Mouse (Mus musculus) brown adipose tissue, adult 24 weeks (tissue): ENCODE results near the gene AI854703. TPM values are rescaled to one million over a fixed set of nuclear protein-coding genes. Genes with fewer than 3 reads are reported as not detected.

Experiments used
- H3K27ac ChIP-seq: fragments of 200-500 bp; replicated peaks from 2 replicates; pipeline ENCODE4 v1.5.1; 2012; ENCODE audit warnings: low read depth, mild to moderate bottlenecking, low read length
- H3K4me1 ChIP-seq: fragments of 200-500 bp; 2 replicates; pipeline ENCODE4 v1.6.1; 2012; ENCODE audit warnings: low read length, mixed read lengths; ENCODE audit not compliant: control insufficient read depth, insufficient read depth, insufficient read length
- H3K4me3 ChIP-seq: fragments of 200-500 bp; 2 replicates; pipeline ENCODE4 v1.5.1; 2012; ENCODE audit warnings: low read depth, mild to moderate bottlenecking, low read length, moderate library complexity; ENCODE audit not compliant: insufficient read depth
- polyA plus RNA-seq: library from polyadenylated mRNA; stranded (reverse); fragments of >200 nt; gene quantifications from 2 replicates; pipeline ENCODE4 v1.2.4, GENCODE M21; 2012; ENCODE audit not compliant: missing spikeins, insufficient read depth, insufficient read length

AI854703 gene
- polyA plus RNA-seq, 1 experiment = 2.9 TPM

DNA sequence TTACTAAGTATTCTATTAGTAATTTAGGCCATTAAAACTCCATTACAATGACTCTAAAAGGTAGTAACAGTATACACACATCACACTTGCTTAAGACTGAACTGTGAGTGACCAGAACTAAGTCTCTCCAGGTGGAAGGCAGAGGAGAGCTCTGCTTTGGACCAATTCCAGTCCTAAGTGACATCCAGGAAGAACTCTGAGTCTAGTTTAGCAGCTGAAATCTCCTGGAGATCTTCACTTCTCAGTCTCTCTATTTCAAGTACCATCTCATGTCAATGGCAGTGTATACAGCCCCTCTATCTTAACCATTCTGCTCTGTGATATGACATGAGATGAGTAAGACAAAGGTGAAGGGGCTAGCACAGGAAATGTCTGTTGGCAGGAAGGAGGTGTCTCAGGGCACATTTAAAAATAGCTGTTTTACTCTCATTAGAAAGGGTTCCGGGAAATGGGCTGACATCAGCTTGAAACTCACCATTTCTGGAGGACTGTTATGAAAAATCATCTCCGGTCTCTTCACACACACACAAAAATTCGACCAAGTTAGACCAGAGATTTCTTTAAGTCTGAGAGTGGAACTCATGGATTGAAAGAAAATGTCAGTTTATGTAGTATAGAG lies 55.0 kb downstream of the AI854703 start:
- Histone ChIP-seq H3K4me3 (no peak overlapping the region), H3K4me1 (peaks cover 13% of the 10 kb centered on the region; the same call in 1 of the 2 replicates), H3K27ac (peak overlapping the region; percentile 92)

DNA sequence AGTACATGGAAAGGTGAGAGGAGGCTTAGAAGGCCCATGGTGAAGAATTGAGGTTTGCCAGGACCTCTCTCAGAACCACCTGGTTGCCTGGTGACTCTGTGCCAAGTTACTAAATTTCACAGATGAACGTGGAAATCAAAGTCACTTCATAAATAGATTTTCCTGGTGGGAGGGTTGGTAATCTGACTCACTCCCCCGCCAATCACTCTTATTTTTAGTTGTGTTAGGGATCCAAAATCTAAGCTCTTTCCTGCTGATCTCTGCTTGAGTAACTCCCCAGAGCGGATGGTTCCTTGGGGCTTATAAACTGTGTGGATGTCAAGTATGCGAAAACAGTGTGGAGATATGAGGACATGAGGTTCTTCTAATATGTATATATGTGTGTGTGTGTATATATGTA lies 55.7 kb downstream of the AI854703 start:
- H3K27ac ChIP-seq = peak overlapping the region; percentile 92

More for the DNA sequence above, 55.7 kb downstream of the AI854703 start:
- no peak overlapping the region for H3K4me3 ChIP-seq
- peaks cover 19% of the 10 kb centered on the region; the same call in 1 of the 2 replicates for H3K4me1 ChIP-seq

Other genes with a start within 250 kb of the AI854703 start
- 5.9 and 6.6 TPM in 2 replicates for gene Krba1, start 231.2 kb upstream of the AI854703 start, polyA plus RNA-seq
- 41.3 and 44.0 TPM in 2 replicates for gene Zfp467, start 180.9 kb upstream of the AI854703 start, polyA plus RNA-seq
- 0.25 TPM in 1 of 2 replicates, not detected in the other for gene Sspo, start 178.5 kb upstream of the AI854703 start, polyA plus RNA-seq
- 3.1 and 4.0 TPM in 2 replicates for gene Atp6v0e2, start 89.1 kb upstream of the AI854703 start, polyA plus RNA-seq
- 9.1 and 22.4 TPM in 2 replicates for gene Lrrc61, start 72.0 kb upstream of the AI854703 start, polyA plus RNA-seq
- gene Rarres2, start 54.0 kb upstream of the AI854703 start, polyA plus RNA-seq = 260 and 356 TPM in 2 replicates
- gene Gm45021, start 37.2 kb upstream of the AI854703 start, polyA plus RNA-seq = not detected in 2 replicates
- gene Repin1, start 32.9 kb upstream of the AI854703 start, polyA plus RNA-seq = 14.1 and 17.4 TPM in 2 replicates
- gene Gm44965, start 32.8 kb upstream of the AI854703 start, polyA plus RNA-seq = not detected in 2 replicates
- 1.2 and 2.3 TPM in 2 replicates for gene Zfp775, start 24.7 kb upstream of the AI854703 start, polyA plus RNA-seq
- 3.4 and 5.1 TPM in 2 replicates for gene Gimap8, start 20.5 kb downstream of the AI854703 start, polyA plus RNA-seq
- 2.5 and 5.9 TPM in 2 replicates for gene Gimap9, start 49.4 kb downstream of the AI854703 start, polyA plus RNA-seq
- 13.3 and 27.1 TPM in 2 replicates for gene Gimap4, start 57.8 kb downstream of the AI854703 start, polyA plus RNA-seq
- gene Gimap6, start 81.5 kb downstream of the AI854703 start, polyA plus RNA-seq = 27.2 and 40.0 TPM in 2 replicates
- not detected in 2 replicates for gene Gm28053, start 91.8 kb downstream of the AI854703 start, polyA plus RNA-seq
- gene Gimap7, start 91.9 kb downstream of the AI854703 start, polyA plus RNA-seq = not detected in 2 replicates
- 2.0 and 3.2 TPM in 2 replicates for gene Gimap1, start 112.3 kb downstream of the AI854703 start, polyA plus RNA-seq
- gene Gimap5, start 119.4 kb downstream of the AI854703 start, polyA plus RNA-seq = 2.2 and 2.5 TPM in 2 replicates
- 0.75 and 0.79 TPM in 2 replicates for gene Gimap3, start 144.1 kb downstream of the AI854703 start, polyA plus RNA-seq
- 6.5 and 13.7 TPM in 2 replicates for gene Tmem176a, start 214.2 kb downstream of the AI854703 start, polyA plus RNA-seq
- gene Tmem176b, start 214.7 kb downstream of the AI854703 start, polyA plus RNA-seq = 17.6 and 21.0 TPM in 2 replicates
- not detected in 2 replicates for gene Aoc1, start 246.1 kb downstream of the AI854703 start, polyA plus RNA-seq